Mouse (Mus musculus) inflammation-experienced regulatory T-cells, adult 6 months (primary cell): ENCODE results near the gene Mpped2. TPM values are rescaled to one million over a fixed set of nuclear protein-coding genes. Genes with fewer than 3 reads are reported as not detected.

Experiments
- ATAC-seq: one replicate; pipeline ENCODE4 v1.8.0; 2017
- polyA plus RNA-seq, 3 experiments: library from polyadenylated mRNA; unstranded; fragments of 100-300 nt; shearing (Covaris generic); gene quantifications; one replicate each; pipeline ENCODE4 v1.2.1; 2017

The Mpped2 gene
- polyA plus RNA-seq, 3 experiments from 2014 or later = 0.47 TPM; not detected in 2

DNA sequence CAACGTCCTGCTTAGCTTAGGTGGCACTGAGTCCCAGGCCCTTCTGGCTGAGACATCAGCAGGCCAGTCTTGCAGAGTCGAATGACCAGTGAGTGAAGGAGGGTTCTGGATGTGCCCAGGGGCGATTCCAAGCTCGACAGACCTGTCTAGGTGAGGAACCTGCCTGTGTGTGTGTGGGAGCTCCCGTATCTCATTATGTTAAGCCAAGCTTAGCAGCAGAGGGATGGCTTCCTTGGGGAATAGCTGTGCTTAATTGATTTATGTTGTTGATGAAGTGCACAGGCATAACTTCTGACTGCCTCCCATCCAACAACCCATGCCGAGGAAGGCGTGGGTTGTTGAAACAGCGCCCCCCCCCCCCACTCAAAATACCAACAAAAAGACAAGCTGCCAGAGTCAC is 128.2 kb downstream of the Mpped2 start:
- ATAC-seq = no peak

DNA sequence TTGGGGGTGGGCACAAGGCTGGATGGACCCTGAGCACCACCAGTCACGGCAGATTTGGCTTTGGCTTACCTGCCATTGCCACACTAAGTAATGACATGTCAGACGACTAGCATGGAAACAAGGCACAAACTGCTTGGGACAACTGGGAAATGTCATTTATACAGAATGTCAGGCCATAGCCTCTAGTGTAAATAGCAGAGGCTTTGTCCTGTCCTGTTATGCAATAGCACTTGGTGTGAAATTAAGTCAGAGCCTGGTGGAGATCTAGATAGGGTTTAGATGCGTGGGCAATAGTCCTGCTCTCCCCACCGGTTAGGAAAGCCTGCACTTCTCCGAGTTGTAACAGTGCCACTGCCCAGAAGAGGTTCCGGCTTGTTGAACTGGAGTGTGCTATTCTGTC is 128.8 kb downstream of the Mpped2 start:
- ATAC-seq = no peak

DNA sequence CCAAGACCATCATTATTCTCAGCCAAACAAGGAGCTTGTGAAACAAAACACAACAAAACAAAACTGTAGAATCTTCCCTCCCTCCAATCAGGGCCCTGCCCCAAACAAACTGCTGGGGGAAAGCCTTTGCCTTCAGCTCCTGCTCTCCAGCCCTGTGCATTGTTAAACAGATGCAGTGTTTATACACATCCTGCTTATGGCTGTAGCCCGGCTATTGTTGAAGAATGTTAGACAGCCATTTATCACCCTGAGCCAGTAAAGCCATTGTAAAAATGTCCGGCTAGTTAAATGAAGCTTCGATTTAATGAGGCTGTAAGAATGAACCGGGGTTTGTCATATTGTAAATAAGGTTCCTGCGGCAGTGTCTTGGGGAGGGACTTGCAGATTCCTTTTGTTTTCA is 129.5 kb downstream of the Mpped2 start:
- no peak for ATAC-seq

GRCm38 (mm10) chr2:106825461-106825860 is 132.4 kb downstream of the Mpped2 start:
- no peak for ATAC-seq

- ATAC-seq = no peak
These were observed 133.0 kb downstream of the Mpped2 start for GRCm38 (mm10) chr2:106826023-106826422.

DNA sequence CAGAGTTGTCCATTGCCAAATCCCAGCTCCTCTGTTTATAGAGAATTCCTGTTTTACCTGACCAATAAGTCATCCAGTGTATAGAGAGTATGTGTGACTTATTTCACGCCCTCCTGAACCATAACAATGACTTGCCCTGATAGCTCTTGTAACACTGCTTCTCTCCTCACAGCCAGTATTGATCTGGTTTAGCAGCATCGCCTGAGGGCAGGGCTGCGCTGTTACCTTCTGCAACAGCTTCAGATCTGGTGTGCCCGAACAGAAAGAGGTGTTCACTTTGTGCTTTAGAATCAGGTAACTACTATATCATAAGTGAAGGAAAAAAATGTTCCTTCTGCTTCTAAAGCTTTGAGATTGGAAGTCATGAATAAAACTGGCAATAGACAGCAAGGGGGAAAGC is 133.7 kb downstream of the Mpped2 start:
- no peak for ATAC-seq

DNA sequence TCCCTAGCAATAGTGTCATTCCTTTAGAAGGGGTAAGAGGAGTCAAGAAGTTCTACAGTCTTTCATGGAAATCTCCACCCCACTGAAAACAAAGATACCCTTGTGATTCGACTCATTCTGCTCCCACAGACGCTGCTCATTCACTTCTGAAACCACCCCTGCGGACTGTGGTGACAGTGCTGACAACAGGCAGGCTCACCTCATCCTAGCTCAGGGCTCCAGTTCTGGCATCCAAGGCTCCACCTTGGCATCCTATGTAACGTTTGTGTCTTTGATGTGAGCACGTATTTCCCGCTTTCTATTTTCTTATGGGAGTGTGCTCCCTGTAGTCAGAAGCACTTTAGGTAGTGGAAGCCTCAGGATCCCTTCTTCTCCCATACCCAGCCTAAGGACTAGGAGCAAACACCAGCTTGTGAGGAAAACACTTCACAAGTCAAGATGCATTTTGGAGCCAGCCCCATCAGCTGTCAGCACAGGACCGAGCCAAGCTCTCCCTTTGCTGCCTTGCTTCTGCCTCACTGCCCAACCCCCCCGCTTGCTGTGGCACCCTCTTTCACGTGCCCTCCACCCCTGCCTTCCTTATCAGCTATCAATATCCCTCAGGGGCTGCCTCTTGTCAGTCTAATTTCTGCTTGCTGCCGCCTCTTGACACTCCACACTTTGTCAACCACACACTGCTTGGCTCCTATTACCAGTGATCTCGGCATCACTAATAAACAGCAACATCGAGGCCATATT is 135.7 kb downstream of the Mpped2 start:
- ATAC-seq = no peak

DNA sequence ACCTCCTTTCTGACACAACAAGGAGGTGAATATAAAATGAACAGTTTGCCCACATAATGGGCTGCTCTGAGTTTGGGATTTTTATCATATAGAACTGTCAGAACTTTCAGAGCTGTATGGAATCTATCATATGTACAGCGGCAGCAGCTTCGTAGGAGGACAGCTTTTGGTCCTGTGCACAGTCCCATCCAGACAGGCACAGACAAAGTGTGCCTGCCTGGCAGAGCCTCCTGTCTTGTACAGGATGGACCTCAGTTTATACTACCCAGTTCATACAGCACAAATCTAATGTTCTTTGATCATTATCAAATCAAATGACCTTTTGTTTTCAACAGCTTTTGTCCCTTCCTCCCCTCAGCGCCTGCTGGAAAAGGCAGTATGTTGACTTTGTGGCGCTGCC is 136.4 kb downstream of the Mpped2 start:
- ATAC-seq = no peak

DNA sequence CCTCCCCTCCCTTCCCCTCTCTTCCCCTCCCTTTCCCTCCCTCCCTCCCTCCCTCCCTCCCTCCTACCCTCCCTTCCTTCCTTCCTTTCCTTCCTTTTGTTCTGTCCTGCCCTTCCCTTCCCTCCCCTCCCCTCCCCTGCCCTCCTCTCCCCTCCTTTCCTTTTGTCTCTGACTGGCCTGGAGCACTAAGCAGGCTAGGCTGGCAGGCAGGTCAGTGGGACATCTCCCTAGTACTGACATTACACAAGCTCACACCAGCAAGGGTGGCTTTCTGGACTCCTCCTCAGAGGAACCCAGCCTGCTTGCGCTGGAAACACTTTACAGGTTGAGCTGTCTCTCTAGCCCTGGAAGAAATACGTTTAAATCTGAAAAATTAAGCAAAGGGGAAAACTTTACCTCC is 139.5 kb downstream of the Mpped2 start:
- no peak for ATAC-seq

DNA sequence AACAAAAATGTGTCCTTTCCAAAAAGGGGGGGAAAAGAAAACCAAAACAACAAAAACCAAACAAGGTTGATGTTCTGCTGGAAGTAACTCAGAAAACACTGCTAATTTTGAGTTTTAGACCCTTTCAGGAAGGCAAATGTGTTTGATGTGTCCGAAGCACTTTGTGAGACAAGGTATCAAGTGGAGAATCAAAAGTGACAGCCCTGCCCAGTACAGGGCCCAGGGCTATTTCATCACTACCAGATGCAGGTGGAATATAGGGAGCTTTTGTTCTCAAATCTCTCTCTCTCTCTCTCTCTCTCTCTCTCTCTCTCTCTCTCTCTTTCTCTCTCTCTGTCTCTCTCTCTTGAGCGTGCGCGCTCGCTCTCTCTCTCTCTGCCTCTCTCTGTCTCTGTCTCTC is 140.1 kb downstream of the Mpped2 start:
- no peak for ATAC-seq

GRCm38 (mm10) chr2:106835321-106835720 is 142.3 kb downstream of the Mpped2 start:
- ATAC-seq = no peak

GRCm38 (mm10) chr2:106837241-106837640 is 144.2 kb downstream of the Mpped2 start:
- no peak for ATAC-seq

GRCm38 (mm10) chr2:106844147-106844546 is 151.1 kb downstream of the Mpped2 start:
- no peak for ATAC-seq

DNA sequence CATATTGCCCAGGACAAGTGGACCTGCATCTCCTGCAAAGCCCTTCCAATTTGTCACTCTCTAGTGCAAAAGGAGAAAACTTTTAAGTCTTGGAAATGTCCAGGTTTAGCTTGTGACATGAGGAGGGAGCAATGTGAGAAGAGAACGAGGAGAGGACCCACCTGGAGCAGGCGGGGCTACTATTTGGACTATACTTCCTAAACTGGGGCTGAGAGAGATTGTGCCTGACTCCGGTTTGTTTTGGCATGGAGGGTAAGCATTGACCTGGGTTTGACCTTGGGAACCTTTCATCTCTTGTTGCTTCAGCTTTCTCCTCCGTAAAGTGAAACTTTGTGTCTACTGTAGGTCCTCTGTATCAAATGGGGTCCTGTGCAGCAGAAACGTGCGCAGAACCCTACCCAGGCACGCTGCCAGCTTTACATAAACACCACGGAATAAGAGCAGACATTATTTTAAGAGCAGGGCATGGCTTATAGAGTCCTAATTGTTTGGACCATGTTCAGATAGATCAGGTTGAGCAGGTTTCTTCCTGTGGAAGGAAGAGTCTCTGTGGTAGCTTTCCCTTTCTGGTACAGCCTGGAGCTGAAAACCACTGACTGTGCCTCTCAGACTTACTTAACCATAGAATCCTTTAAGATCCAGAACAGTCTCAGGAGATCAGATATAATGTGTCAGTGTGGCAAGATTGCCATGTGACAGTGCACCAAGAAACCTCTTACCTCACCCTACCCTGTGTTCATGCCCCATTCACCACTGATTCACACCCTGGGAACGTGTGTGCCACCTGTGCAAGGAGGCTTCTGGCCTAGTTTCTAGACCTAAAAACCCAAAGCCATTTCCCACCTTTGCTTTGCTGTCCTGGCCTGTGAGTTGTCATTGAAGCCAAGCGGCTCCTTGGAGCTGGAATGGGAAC is 152.0 kb downstream of the Mpped2 start:
- ATAC-seq = no peak

DNA sequence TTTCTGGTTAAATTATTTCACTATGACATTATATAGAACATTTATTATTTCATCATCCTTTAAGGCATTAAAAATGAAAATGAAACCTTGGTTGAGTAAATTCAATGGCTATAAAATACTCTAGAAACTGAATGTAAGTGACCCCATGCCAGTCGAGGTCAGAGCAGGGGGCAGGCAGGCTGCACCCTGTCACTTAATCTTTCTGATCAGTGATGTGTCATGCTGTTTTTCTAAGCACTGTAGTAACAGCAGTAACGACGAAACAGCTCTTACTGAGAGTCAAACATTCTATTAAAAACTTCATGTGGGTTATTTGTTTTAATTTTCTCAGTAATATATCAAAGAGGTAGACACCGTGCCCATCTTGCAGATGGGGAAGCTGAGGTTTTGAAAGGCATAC is 153.4 kb downstream of the Mpped2 start:
- ATAC-seq = no peak

GRCm38 (mm10) chr2:106849389-106849788 is 156.3 kb downstream of the Mpped2 start:
- no peak for ATAC-seq

- ATAC-seq = no peak
These were observed 158.4 kb downstream of the Mpped2 start for GRCm38 (mm10) chr2:106851515-106851914.

DNA sequence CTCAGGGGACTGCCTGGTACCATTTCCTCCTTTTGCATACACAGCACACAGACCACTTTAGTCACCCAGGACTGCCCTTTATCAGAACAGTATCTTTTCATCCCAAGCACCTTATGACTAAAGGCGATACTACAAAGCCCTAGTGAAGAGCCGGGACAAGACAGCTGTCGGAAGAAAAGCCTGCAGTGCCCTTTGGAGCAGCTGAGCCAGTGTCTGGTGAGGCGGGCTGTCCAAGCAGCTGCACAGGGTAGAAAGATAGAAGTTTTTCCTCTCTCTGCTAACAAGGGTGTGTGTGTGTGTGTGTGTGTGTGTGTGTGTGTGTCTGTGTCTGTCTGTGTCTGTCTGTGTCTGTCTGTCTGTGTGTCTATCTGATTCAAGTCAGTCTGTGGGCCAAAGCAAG is 161.1 kb downstream of the Mpped2 start:
- ATAC-seq = no peak

DNA sequence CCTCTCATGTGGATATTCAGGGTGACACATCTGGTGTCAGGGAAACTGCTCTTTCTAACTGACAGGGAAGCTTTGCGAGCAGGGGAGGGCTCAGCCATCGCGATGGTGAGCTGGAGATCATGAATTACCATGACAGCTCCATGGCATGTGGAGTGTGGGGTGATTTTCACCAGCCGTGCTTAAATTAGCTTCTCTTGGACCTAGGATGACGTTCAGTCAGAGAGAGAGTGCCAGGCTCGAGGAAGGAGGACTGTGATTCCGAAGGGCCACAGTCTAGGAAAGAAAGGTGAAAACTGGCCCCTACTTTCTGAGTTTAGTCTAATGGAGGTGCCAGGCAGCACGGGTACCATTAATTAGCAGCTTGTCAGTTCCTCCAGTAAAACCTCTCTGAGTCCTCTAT is 161.7 kb downstream of the Mpped2 start:
- no peak for ATAC-seq

DNA sequence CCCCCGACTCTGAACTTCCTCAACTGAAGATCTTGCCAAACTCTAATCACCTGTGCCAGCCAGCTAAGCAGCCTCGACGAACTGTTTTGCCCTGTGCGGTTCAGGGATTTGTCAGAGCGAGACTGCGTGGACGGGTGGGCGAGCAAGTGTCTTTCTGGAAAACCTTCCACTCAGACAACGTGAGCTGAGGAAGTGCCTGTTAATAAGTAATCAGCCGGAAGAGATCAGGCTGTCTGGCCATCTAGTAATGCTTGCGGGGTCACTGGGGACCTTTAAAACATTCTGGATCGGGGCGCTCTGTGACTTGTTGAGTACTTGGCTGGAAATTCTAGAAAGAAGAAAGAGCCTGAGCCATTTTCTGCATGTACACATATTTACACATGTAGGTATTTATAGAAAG is 162.1 kb downstream of the Mpped2 start:
- ATAC-seq = no peak

DNA sequence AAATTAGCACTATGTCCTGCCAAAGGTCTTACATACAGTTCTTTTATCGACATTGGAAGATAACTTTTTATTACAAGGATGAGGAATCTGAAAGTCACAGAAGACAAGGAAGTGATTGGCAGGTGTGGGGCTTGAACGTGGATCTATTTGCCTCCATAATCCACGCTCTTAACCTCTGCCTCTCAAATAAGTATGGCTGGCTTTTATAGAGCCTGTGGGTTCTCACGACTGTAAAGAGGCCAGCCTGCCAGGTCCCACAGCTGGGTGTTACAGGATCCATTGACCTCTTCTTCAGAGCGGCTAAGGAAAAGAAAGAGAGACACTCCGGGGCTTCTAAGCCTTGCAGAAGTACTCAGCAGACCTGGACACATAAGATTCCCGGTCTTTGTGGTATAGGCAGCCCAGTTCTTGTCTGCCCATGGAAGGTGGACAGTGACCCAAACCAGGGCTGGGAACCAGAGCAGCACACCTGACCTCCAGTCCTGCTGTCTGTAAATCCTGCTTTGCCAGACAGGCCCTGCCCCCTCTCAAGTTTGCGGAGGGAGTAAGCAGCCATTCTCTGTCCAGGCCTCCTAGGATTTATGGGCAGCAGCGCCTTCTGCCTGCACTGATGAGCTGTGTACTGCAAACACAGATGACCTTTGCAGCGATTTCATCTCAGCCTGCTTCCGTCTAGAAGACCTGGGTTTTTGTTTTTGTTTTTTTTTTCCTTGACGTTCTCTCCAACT is 162.7 kb downstream of the Mpped2 start:
- no peak for ATAC-seq

- no peak for ATAC-seq
These were observed 163.4 kb downstream of the Mpped2 start for GRCm38 (mm10) chr2:106856361-106856961.

DNA sequence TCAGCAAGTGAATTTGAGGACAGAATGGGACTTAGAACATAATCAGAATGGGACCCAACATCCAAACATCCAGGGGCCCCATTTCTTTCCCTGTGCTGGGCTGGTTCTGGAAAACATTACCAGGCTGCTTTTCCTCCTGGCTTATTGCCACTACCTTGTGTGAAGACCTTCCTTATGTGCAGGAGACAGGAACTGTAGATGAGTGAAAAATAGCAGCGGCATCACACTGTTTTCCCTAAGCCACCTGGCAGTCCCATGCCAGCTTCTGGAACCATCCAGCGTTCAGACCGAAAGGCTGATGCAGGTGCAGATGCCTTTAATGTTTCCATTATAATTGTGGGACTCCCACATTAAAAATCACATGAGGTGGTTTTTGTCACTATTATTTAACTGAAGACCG is 164.2 kb downstream of the Mpped2 start:
- ATAC-seq = no peak
